Mouse (Mus musculus) forebrain, postnatal 0 days (tissue): ENCODE measurements around the gene Mapk3. TPM values are rescaled to one million over a fixed set of nuclear protein-coding genes. Genes with fewer than 3 reads are reported as not detected.

Experiments used
- ATAC-seq: fragments of 200-750 bp; cut with Nextera tagmentation; 2 replicates; pipeline ENCODE4 v1.8.0; 2017; ENCODE audit warnings: mild to moderate bottlenecking, moderate library complexity
- DNase-seq: peaks from one replicate; pipeline ENCODE4 v3.0.0-alpha.2; 2015
- H3K27ac ChIP-seq: fragments of 300-500 bp; sonication (generic); 2 replicates; pipeline ENCODE4 v1.5.1; 2014; ENCODE audit warnings: low read depth, mild to moderate bottlenecking, antibody characterized with exemption, low read length, moderate library complexity, mixed read lengths
- H3K27me3 ChIP-seq: fragments of 300-500 bp; sonication (generic); 2 replicates; pipeline ENCODE4 v1.6.1; 2014; ENCODE audit warnings: mild to moderate bottlenecking, low read length, mixed read lengths; ENCODE audit not compliant: insufficient read depth
- H3K36me3 ChIP-seq: fragments of 300-500 bp; sonication (generic); 2 replicates; pipeline ENCODE4 v1.6.1; 2014; ENCODE audit warnings: mild to moderate bottlenecking, moderate library complexity; ENCODE audit not compliant: insufficient read depth
- H3K4me1 ChIP-seq: fragments of 300-500 bp; sonication (generic); 2 replicates; pipeline ENCODE4 v1.6.1; 2014; ENCODE audit warnings: antibody characterized with exemption; ENCODE audit not compliant: insufficient read depth
- H3K4me2 ChIP-seq: fragments of 300-500 bp; sonication (generic); 2 replicates; pipeline ENCODE4 v1.6.1; 2014; ENCODE audit warnings: low read depth, mild to moderate bottlenecking, moderate library complexity
- H3K4me3 ChIP-seq: fragments of 300-500 bp; sonication (generic); 2 replicates; pipeline ENCODE4 v1.5.1; 2014; ENCODE audit warnings: low read depth, low read length, mixed read lengths
- H3K9ac ChIP-seq: fragments of 300-500 bp; sonication (generic); 2 replicates; pipeline ENCODE4 v1.6.1; 2014; ENCODE audit warnings: mild to moderate bottlenecking
- H3K9me3 ChIP-seq: fragments of 300-500 bp; sonication (generic); 2 replicates; pipeline ENCODE4 v1.6.1; 2016; ENCODE audit warnings: low read length
- CTCF ChIP-seq: sonication (generic); IDR thresholded peaks from 2 replicates; pipeline ENCODE4 v1.5.1; 2016; ENCODE audit warnings: antibody characterized with exemption, control low read depth, low read depth
- WGBS: fragments of 180-500 bp; shearing (Covaris S2); extraction: QIAGEN DNeasy Blood & Tissue Kit; methylation state at CpG from one replicate; pipeline ENCODE4 v1.1.7; 2014; 5-methylcytosine and 5-hydroxymethylcytosine counted together
- polyA plus RNA-seq: library from polyadenylated mRNA; unstranded; fragments of >200 nt; fragmentation: Nextera tagmentation; extraction: Ambion mirVana; gene quantifications from 2 replicates; pipeline ENCODE4 v1.2.1, GENCODE M21; 2015
- total RNA-seq: library from RNA; depleted of rRNA; stranded (reverse); fragments of >200 nt; gene quantifications from 2 replicates; pipeline ENCODE4 v1.2.3, GENCODE M21; 2014

Mapk3 gene
- total and polyA plus RNA-seq, 2 experiments from 2014 or later = 131 to 133 TPM

GRCm38 (mm10) chr7:126741452-126741851 is 17.9 kb upstream of the Mapk3 start:
- no peaks in the 10 kb centered on the region for H3K27me3 ChIP-seq
- no peak for DNase-seq
- ATAC-seq = no peak
- H3K27ac ChIP-seq = no peak overlapping the region
- no peak overlapping the region for H3K4me2 ChIP-seq
- WGBS = 91% methylated on average over 5 of the region's 5 CpGs
- H3K9ac ChIP-seq = no peak overlapping the region
- no peaks in the 10 kb centered on the region for H3K4me1 ChIP-seq
- H3K4me3 ChIP-seq = no peak overlapping the region
- no peak for TF ChIP-seq CTCF
- no peaks in the 10 kb centered on the region for H3K36me3 ChIP-seq
- no peaks in the 10 kb centered on the region for H3K9me3 ChIP-seq

GRCm38 (mm10) chr7:126741964-126742482 is 17.4 kb upstream of the Mapk3 start:
- Histone ChIP-seq H3K9ac (no peak overlapping the region), H3K4me2 (no peak overlapping the region), H3K4me3 (no peak overlapping the region), H3K27me3 (no peaks in the 10 kb centered on the region), H3K9me3 (no peaks in the 10 kb centered on the region), H3K4me1 (no peaks in the 10 kb centered on the region), H3K27ac (no peak overlapping the region), H3K36me3 (no peaks in the 10 kb centered on the region)
- no peak for DNase-seq
- no peak for ATAC-seq
- no peak for TF ChIP-seq CTCF
- WGBS = 90% methylated on average over 13 of the region's 13 CpGs

GRCm38 (mm10) chr7:126746066-126746465 is 13.3 kb upstream of the Mapk3 start:
- ATAC-seq (no peak), DNase-seq (no peak)
- no peaks in the 10 kb centered on the region for H3K36me3 ChIP-seq
- no peaks in the 10 kb centered on the region for H3K9me3 ChIP-seq
- no peaks in the 10 kb centered on the region for H3K27me3 ChIP-seq
- no peak overlapping the region for H3K9ac ChIP-seq
- H3K27ac ChIP-seq = no peak overlapping the region
- TF ChIP-seq CTCF = no peak
- H3K4me1 ChIP-seq = no peaks in the 10 kb centered on the region
- WGBS = 90% methylated on average over 12 of the region's 12 CpGs
- no peak overlapping the region for H3K4me2 ChIP-seq
- H3K4me3 ChIP-seq = no peak overlapping the region

- Histone ChIP-seq H3K27me3 (no peaks in the 10 kb centered on the region), H3K4me2 (no peak overlapping the region), H3K9me3 (no peaks in the 10 kb centered on the region), H3K4me3 (no peak overlapping the region), H3K27ac (no peak overlapping the region), H3K4me1 (no peaks in the 10 kb centered on the region), H3K9ac (no peak overlapping the region), H3K36me3 (no peaks in the 10 kb centered on the region)
- TF ChIP-seq CTCF = no peak
- DNase-seq = no peak
- no peak for ATAC-seq
- WGBS = 47% methylated on average over 6 of the region's 6 CpGs
Measured at GRCm38 (mm10) chr7:126746798-126747197, 12.6 kb upstream of the Mapk3 start.

DNA sequence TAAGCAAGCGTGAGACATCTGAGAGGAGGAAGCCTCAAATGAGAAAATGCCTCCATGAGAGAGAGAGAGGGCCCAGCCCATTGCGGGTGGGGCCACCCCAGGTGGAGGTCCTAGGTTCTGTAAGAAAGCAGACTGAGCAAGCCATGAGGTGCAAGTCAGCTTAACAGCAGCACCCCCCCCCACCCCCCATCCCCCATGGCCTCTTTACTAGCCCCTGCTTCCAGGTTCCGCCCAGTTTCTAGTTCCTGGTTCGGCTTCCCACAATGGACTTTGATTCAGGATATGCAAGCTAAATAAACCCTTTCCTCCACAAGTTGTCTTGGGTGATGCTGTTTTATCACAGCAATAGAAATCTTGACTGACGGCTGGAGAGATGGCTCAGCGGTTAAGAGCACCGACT is 10.6 kb upstream of the Mapk3 start:
- WGBS = 81% methylated on average over 7 of the region's 7 CpGs
- TF ChIP-seq CTCF = no peak
- ATAC-seq (no peak), DNase-seq (no peak)
- H3K4me3 ChIP-seq = no peak overlapping the region
- no peak overlapping the region for H3K9ac ChIP-seq
- no peaks in the 10 kb centered on the region for H3K36me3 ChIP-seq
- no peaks in the 10 kb centered on the region for H3K27me3 ChIP-seq
- H3K4me1 ChIP-seq = no peaks in the 10 kb centered on the region
- H3K9me3 ChIP-seq = no peaks in the 10 kb centered on the region
- no peak overlapping the region for H3K4me2 ChIP-seq
- H3K27ac ChIP-seq = no peak overlapping the region

DNA sequence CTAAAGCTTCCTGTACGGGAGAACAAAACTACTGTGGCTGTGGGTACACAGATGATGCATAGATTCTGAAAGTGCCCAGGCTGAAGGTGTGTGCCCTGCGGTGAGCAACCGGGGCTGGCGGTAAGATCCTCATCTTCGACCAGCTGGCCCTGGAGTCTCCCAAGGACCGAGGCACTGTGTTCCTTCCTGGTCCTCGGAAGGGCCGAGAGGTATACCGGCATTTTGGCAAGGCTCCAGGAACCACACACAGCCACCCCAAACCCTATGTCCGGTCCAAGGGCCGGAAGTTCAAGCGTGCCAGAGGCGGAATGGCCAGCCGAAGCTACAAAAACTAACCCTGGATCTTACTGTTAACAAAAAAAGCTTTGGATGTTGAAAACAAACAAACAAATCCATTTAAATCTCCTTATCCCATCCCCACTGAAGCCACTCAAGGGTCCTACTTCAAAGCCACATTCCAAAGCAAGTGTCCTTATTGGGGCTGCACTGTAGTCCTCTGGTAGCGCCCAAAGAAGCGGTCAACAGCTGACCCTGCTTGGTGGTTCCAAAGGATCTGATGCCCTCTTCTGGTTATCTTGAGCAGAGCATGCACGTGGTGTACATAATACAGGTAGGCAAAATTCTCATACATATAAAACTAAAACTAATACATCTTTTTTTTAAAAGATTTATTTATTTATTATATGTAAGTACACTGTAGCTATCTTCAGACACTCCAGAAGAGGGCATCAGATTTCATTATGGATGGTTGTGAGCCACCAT is 9.6 kb upstream of the Mapk3 start:
- ATAC-seq (no peak), DNase-seq (no peak)
- Histone ChIP-seq H3K9ac (no peak overlapping the region), H3K4me3 (no peak overlapping the region), H3K27ac (no peak overlapping the region), H3K9me3 (no peaks in the 10 kb centered on the region), H3K4me1 (no peaks in the 10 kb centered on the region), H3K36me3 (no peaks in the 10 kb centered on the region), H3K4me2 (no peak overlapping the region), H3K27me3 (no peaks in the 10 kb centered on the region)
- 92% methylated on average over 17 of the region's 17 CpGs for WGBS
- TF ChIP-seq CTCF = no peak

- Histone ChIP-seq H3K4me1 (no peaks in the 10 kb centered on the region), H3K4me3 (no peak overlapping the region), H3K9me3 (no peaks in the 10 kb centered on the region), H3K27me3 (no peaks in the 10 kb centered on the region), H3K27ac (no peak overlapping the region), H3K9ac (no peak overlapping the region), H3K36me3 (no peaks in the 10 kb centered on the region), H3K4me2 (0 out of 2 replicates have a peak overlapping the region, but pooled peaks have one; percentile 15)
- TF ChIP-seq CTCF = peak; percentile 87
- 2% methylated on average over 9 of the region's 9 CpGs for WGBS
- peak; percentile 81 for ATAC-seq
- peak; percentile 89 for DNase-seq
Measured at GRCm38 (mm10) chr7:126754866-126755265, 4.5 kb upstream of the Mapk3 start.
